Mouse (Mus musculus): ENCODE data around the gene Tas2r131. TPM values are rescaled to one million over a fixed set of nuclear protein-coding genes. Genes with fewer than 3 reads are reported as not detected.
"Not testable (repeated sequence)": the region's sequence is repeated elsewhere in the genome, so short reads cannot be mapped to it uniquely, and the experiment has no call there.

Tas2r131 gene
- not detected in 2 replicates for polyA plus RNA-seq (2012; rRNA removed)
- polyA plus RNA-seq (2014; fragmentation: Nextera tagmentation; extraction: Ambion mirVana): not detected in 2 replicates

GRCm38 (mm10) chr6:132957819-132958218 lies at the start of gene Tas2r131:
Gene Tas2r131, minus strand, starts transcription at chr6:132957919.
- Histone ChIP-seq H3K4me2 (ENCODE audit: low read depth) (no peak within 1 kb of the TSS), H3K27ac (no peak within 1 kb of the TSS), H3K9me3 (ENCODE audit: control insufficient read depth, low read length) (no peaks in the 10 kb centered on the region), H3K4me3 (ENCODE audit: insufficient read depth in 1 of 2, low read depth in 2 of 2, low read length in 2 of 2) (no peak within 1 kb of the TSS), H3K4me1 (replicated peaks; ENCODE audit: control insufficient read depth in 2 of 2, insufficient read depth in 2 of 2, low read length in 1 of 2) (no peaks in the 10 kb centered on the region), H3K36me3 (replicated peaks; ENCODE audit: control insufficient read depth, insufficient read depth, low read depth) (no peaks in the 10 kb centered on the region), H3K27me3 (ENCODE audit: control insufficient read depth, insufficient read depth, low read length) (no peaks in the 10 kb centered on the region), H3K9ac (replicated peaks) (no peak within 1 kb of the TSS)
- TF ChIP-seq EP300 (IDR thresholded peaks at IDR 0.05; ENCODE audit: low read depth): no peak
- TF ChIP-seq CTCF (IDR thresholded peaks at IDR 0.05; ENCODE audit: low read depth): no peak
- 23% methylated on average over 1 of the region's 1 CpGs for WGBS (ENCODE audit: insufficient replicate concordance)
- DNase-seq (ENCODE audit: low read depth in 3 of 3, low spot score in 3 of 3) (no peak), ATAC-seq (ENCODE audit: insufficient read depth) (no peak)

GRCm38 (mm10) chr6:132980865-132981264 lies 23.1 kb upstream of the Tas2r131 start, which contains the start of gene Tas2r109:
Gene Tas2r109, minus strand, starts transcription at chr6:132980965.
- TF ChIP-seq EP300 (IDR thresholded peaks at IDR 0.05; ENCODE audit: low read depth): no peak
- TF ChIP-seq CTCF (IDR thresholded peaks at IDR 0.05; ENCODE audit: low read depth): no peak
- Histone ChIP-seq H3K4me3 (ENCODE audit: insufficient read depth in 1 of 2, low read depth in 2 of 2, low read length in 2 of 2) (no peak within 1 kb of the TSS), H3K9ac (replicated peaks) (no peak within 1 kb of the TSS), H3K36me3 (replicated peaks; ENCODE audit: control insufficient read depth, insufficient read depth, low read depth) (no peaks in the 10 kb centered on the region), H3K9me3 (ENCODE audit: control insufficient read depth, low read length) (no peaks in the 10 kb centered on the region), H3K4me2 (ENCODE audit: low read depth) (no peak within 1 kb of the TSS), H3K4me1 (replicated peaks; ENCODE audit: control insufficient read depth in 2 of 2, insufficient read depth in 2 of 2, low read length in 1 of 2) (no peaks in the 10 kb centered on the region), H3K27ac (no peak within 1 kb of the TSS), H3K27me3 (ENCODE audit: control insufficient read depth, insufficient read depth, low read length) (no peaks in the 10 kb centered on the region)
- no peak for DNase-seq (ENCODE audit: low read depth in 3 of 3, low spot score in 3 of 3)
- 45% methylated on average over 2 of the region's 2 CpGs for WGBS (ENCODE audit: insufficient replicate concordance)
- no peak for ATAC-seq (ENCODE audit: insufficient read depth)

DNA sequence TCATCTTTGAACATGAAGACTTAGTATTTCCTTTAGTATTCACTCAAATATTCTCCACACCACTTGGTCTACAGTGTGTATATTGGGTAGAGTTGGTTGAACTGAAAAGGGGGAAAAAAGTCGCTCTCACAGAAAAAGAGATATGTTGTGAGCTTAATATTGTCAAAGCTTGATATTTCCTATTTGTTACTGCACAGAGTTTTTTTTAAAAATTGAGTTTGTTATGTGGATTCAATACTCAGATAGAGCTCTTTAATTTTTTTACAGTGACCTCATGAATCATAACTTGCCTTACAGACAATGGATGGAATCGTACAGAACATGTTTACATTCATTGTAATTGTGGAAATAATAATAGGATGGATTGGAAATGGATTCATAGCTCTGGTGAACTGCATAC lies 6.9 kb downstream of the Tas2r131 start, which contains the start of gene Tas2r129:
Gene Tas2r129, plus strand, starts transcription at position 301 of the 400 bp plus-strand sequence.
- DNase-seq (ENCODE audit: low read depth in 3 of 3, low spot score in 3 of 3): no peak
- H3K4me3 ChIP-seq (ENCODE audit: insufficient read depth in 1 of 2, low read depth in 2 of 2, low read length in 2 of 2): no peak within 1 kb of the TSS
- no peak within 1 kb of the TSS for H3K4me2 ChIP-seq (ENCODE audit: low read depth)
- WGBS (ENCODE audit: insufficient replicate concordance): 52% methylated on average over 2 of the region's 2 CpGs
- no peaks in the 10 kb centered on the region for H3K36me3 ChIP-seq (replicated peaks; ENCODE audit: control insufficient read depth, insufficient read depth, low read depth)
- no peak for ATAC-seq (ENCODE audit: insufficient read depth)
- no peaks in the 10 kb centered on the region for H3K27me3 ChIP-seq (ENCODE audit: control insufficient read depth, insufficient read depth, low read length)
- no peaks in the 10 kb centered on the region for H3K9me3 ChIP-seq (ENCODE audit: control insufficient read depth, low read length)
- H3K9ac ChIP-seq (replicated peaks): no peak within 1 kb of the TSS
- H3K4me1 ChIP-seq (replicated peaks; ENCODE audit: control insufficient read depth in 2 of 2, insufficient read depth in 2 of 2, low read length in 1 of 2): no peaks in the 10 kb centered on the region
- H3K27ac ChIP-seq: no peak within 1 kb of the TSS
- TF ChIP-seq EP300 (IDR thresholded peaks at IDR 0.05; ENCODE audit: low read depth) (no peak), CTCF (IDR thresholded peaks at IDR 0.05; ENCODE audit: low read depth) (no peak)

DNA sequence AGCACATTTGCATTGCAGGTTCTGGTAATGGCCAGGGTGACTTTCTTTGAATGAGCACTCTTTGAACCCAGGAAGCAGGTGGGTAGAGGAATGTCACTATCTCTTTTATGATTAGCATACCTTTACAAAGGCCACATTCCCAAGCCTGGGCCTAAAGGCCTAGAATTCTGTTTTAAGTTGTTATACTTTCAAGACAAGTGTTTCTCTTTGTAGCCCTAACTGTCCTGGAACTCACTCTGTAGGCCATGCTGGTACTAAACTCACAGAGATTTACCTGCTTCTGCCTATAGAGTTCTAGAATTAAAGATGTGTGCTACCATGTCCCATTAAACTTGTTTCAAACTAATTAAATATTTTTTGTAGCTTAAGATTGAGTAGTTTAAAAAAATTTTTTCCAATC lies 16.3 kb downstream of the Tas2r131 start:
- not testable (repeated sequence) for H3K4me3 ChIP-seq (ENCODE audit: insufficient read depth in 1 of 2, low read depth in 2 of 2, low read length in 2 of 2); DNase-seq (ENCODE audit: low read depth in 3 of 3, low spot score in 3 of 3); H3K9ac ChIP-seq (replicated peaks); H3K4me2 ChIP-seq (ENCODE audit: low read depth); H3K9me3 ChIP-seq (ENCODE audit: control insufficient read depth, low read length); ATAC-seq (ENCODE audit: insufficient read depth); H3K36me3 ChIP-seq (replicated peaks; ENCODE audit: control insufficient read depth, insufficient read depth, low read depth); H3K27ac ChIP-seq; H3K4me1 ChIP-seq (replicated peaks; ENCODE audit: control insufficient read depth in 2 of 2, insufficient read depth in 2 of 2, low read length in 1 of 2); H3K27me3 ChIP-seq (ENCODE audit: control insufficient read depth, insufficient read depth, low read length)

DNA sequence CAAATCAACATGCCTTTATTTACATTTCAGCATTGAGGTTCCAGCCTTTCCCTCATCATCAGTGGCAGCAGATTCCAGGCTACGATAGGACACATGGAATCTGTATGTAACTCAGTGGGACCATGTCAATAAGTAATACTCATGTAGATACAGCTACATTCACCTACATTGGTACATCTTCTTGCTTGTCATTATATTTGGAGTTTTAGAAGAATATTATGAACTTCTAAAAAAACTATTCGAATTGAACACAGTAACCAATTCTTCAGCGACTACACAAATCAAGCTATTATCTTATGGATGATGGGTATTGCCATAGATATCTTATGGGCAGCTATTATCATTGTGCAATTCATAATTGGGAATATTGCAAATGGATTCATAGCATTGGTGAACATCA lies 48.4 kb downstream of the Tas2r131 start, which contains the start of gene Tas2r125:
Gene Tas2r125, plus strand, starts transcription at position 301 of the 400 bp plus-strand sequence.
- TF ChIP-seq CTCF (IDR thresholded peaks at IDR 0.05; ENCODE audit: low read depth) (no peak), EP300 (IDR thresholded peaks at IDR 0.05; ENCODE audit: low read depth) (no peak)
- no peaks in the 10 kb centered on the region for H3K27me3 ChIP-seq (ENCODE audit: control insufficient read depth, insufficient read depth, low read length)

More for the DNA sequence above, 48.4 kb downstream of the Tas2r131 start, which contains the start of gene Tas2r125:
- Histone ChIP-seq H3K27ac (no peak within 1 kb of the TSS), H3K9me3 (ENCODE audit: control insufficient read depth, low read length) (no peaks in the 10 kb centered on the region), H3K9ac (replicated peaks) (no peak within 1 kb of the TSS), H3K4me2 (ENCODE audit: low read depth) (no peak within 1 kb of the TSS), H3K36me3 (replicated peaks; ENCODE audit: control insufficient read depth, insufficient read depth, low read depth) (no peaks in the 10 kb centered on the region), H3K4me1 (replicated peaks; ENCODE audit: control insufficient read depth in 2 of 2, insufficient read depth in 2 of 2, low read length in 1 of 2) (no peaks in the 10 kb centered on the region), H3K4me3 (ENCODE audit: insufficient read depth in 1 of 2, low read depth in 2 of 2, low read length in 2 of 2) (no peak within 1 kb of the TSS)
- 65% methylated on average over 3 of the region's 3 CpGs for WGBS (ENCODE audit: insufficient replicate concordance)
- ATAC-seq (ENCODE audit: insufficient read depth) (no peak), DNase-seq (ENCODE audit: low read depth in 3 of 3, low spot score in 3 of 3) (no peak)

Other genes starting within 250 kb of the Tas2r131 start
- gene Tas2r122, start 246.0 kb downstream of the Tas2r131 start, polyA plus RNA-seq (2012; rRNA removed): not detected in 2 replicates
- gene Tas2r122, start 246.0 kb downstream of the Tas2r131 start, polyA plus RNA-seq (2014; fragmentation: Nextera tagmentation; extraction: Ambion mirVana): not detected in 2 replicates
- not detected in 2 replicates for gene Tas2r115, start 219.9 kb downstream of the Tas2r131 start, polyA plus RNA-seq (2012; rRNA removed)
- gene Tas2r115, start 219.9 kb downstream of the Tas2r131 start, polyA plus RNA-seq (2014; fragmentation: Nextera tagmentation; extraction: Ambion mirVana): not detected in 2 replicates
- not detected in 2 replicates for gene Tas2r124, start 203.2 kb downstream of the Tas2r131 start, polyA plus RNA-seq (2012; rRNA removed)
- not detected in 2 replicates for gene Tas2r124, start 203.2 kb downstream of the Tas2r131 start, polyA plus RNA-seq (2014; fragmentation: Nextera tagmentation; extraction: Ambion mirVana)
- gene Tas2r102, start 195.8 kb downstream of the Tas2r131 start, polyA plus RNA-seq (2012; rRNA removed): not detected in 2 replicates
- gene Tas2r102, start 195.8 kb downstream of the Tas2r131 start, polyA plus RNA-seq (2014; fragmentation: Nextera tagmentation; extraction: Ambion mirVana): not detected in 2 replicates
- not detected in 2 replicates for gene Tas2r136, start 179.8 kb downstream of the Tas2r131 start, polyA plus RNA-seq (2012; rRNA removed)
- gene Tas2r136, start 179.8 kb downstream of the Tas2r131 start, polyA plus RNA-seq (2014; fragmentation: Nextera tagmentation; extraction: Ambion mirVana): not detected in 2 replicates
- not detected in 2 replicates for gene Tas2r117, start 155.1 kb downstream of the Tas2r131 start, polyA plus RNA-seq (2012; rRNA removed)
- gene Tas2r117, start 155.1 kb downstream of the Tas2r131 start, polyA plus RNA-seq (2014; fragmentation: Nextera tagmentation; extraction: Ambion mirVana): not detected in 2 replicates
- not detected in 2 replicates for gene Tas2r123, start 110.8 kb downstream of the Tas2r131 start, polyA plus RNA-seq (2012; rRNA removed)
- not detected in 2 replicates for gene Tas2r123, start 110.8 kb downstream of the Tas2r131 start, polyA plus RNA-seq (2014; fragmentation: Nextera tagmentation; extraction: Ambion mirVana)
- gene Tas2r116, start 102.5 kb downstream of the Tas2r131 start, polyA plus RNA-seq (2012; rRNA removed): not detected in 2 replicates
- not detected in 2 replicates for gene Tas2r116, start 102.5 kb downstream of the Tas2r131 start, polyA plus RNA-seq (2014; fragmentation: Nextera tagmentation; extraction: Ambion mirVana)
- gene Tas2r110, start 89.9 kb downstream of the Tas2r131 start, polyA plus RNA-seq (2012; rRNA removed): not detected in 2 replicates
- not detected in 2 replicates for gene Tas2r110, start 89.9 kb downstream of the Tas2r131 start, polyA plus RNA-seq (2014; fragmentation: Nextera tagmentation; extraction: Ambion mirVana)
- gene Tas2r113, start 64.9 kb downstream of the Tas2r131 start, polyA plus RNA-seq (2012; rRNA removed): not detected in 2 replicates
- not detected in 2 replicates for gene Tas2r113, start 64.9 kb downstream of the Tas2r131 start, polyA plus RNA-seq (2014; fragmentation: Nextera tagmentation; extraction: Ambion mirVana)
- not detected in 2 replicates for gene Tas2r125, start 48.3 kb downstream of the Tas2r131 start, polyA plus RNA-seq (2012; rRNA removed)
- gene Tas2r125, start 48.3 kb downstream of the Tas2r131 start, polyA plus RNA-seq (2014; fragmentation: Nextera tagmentation; extraction: Ambion mirVana): not detected in 2 replicates
- not detected in 2 replicates for gene Tas2r129, start 6.8 kb downstream of the Tas2r131 start, polyA plus RNA-seq (2012; rRNA removed)
- not detected in 2 replicates for gene Tas2r129, start 6.8 kb downstream of the Tas2r131 start, polyA plus RNA-seq (2014; fragmentation: Nextera tagmentation; extraction: Ambion mirVana)
- gene Tas2r109, start 23.0 kb upstream of the Tas2r131 start, polyA plus RNA-seq (2012; rRNA removed): not detected in 2 replicates
- not detected in 2 replicates for gene Tas2r109, start 23.0 kb upstream of the Tas2r131 start, polyA plus RNA-seq (2014; fragmentation: Nextera tagmentation; extraction: Ambion mirVana)
- not detected in 2 replicates for gene Tas2r103, start 79.2 kb upstream of the Tas2r131 start, polyA plus RNA-seq (2012; rRNA removed)
- gene Tas2r103, start 79.2 kb upstream of the Tas2r131 start, polyA plus RNA-seq (2014; fragmentation: Nextera tagmentation; extraction: Ambion mirVana): not detected in 2 replicates
- gene Tas2r140, start 97.9 kb upstream of the Tas2r131 start, polyA plus RNA-seq (2012; rRNA removed): not detected in 2 replicates
- gene Tas2r140, start 97.9 kb upstream of the Tas2r131 start, polyA plus RNA-seq (2014; fragmentation: Nextera tagmentation; extraction: Ambion mirVana): not detected in 2 replicates
- gene Smim10l1, start 147.0 kb upstream of the Tas2r131 start, polyA plus RNA-seq (2012; rRNA removed): 7.3 and 9.3 TPM in 2 replicates
- gene Smim10l1, start 147.0 kb upstream of the Tas2r131 start, polyA plus RNA-seq (2014; fragmentation: Nextera tagmentation; extraction: Ambion mirVana): 19.2 and 20.3 TPM in 2 replicates

Measured in liver, embryonic 14.5 days (tissue).